Mouse (Mus musculus): ENCODE measurements around the gene Teddm2. TPM values are rescaled to one million over a fixed set of nuclear protein-coding genes. Genes with fewer than 3 reads are reported as not detected.
A peak's percentile ranks its signal among the peaks of the same experiment; 100 is the strongest.

The Teddm2 gene
- polyA plus RNA-seq, 1 experiment from 2014 or later: 1.1 TPM

DNA sequence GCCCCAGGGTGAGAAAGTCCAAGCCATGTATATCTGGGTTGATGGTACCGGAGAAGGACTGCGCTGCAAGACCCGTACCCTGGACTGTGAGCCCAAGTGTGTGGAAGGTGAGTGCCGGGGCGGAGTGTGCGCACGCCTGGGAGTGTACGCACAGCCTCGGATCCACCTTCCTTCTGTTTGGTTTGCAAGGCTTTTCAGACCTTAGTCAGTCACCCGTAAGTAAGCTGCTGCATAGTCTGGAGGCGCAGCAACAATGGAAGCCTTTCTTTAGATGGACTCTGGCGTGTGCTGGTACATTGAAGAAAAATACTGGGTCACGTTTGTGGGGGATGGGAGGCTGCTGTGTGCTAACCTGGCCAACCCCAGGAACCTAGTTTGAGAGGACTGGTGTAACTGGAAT, 3.0 kb upstream of the Teddm2 start:
- no peak for ATAC-seq (ENCODE audit: insufficient number of reproducible peaks, low FRiP score, low TSS enrichment, low read depth)
- Histone ChIP-seq H3K9me3 (replicated peaks) (no peaks in the 10 kb centered on the region), H3K4me3 (replicated peaks) (no peak overlapping the region), H3K4me2 (replicated peaks) (no peak overlapping the region), H3K27me3 (no peaks in the 10 kb centered on the region), H3K9ac (no peak overlapping the region), H3K36me3 (peaks cover 53% of the 10 kb centered on the region), H3K27ac (replicated peaks) (no peak overlapping the region), H3K4me1 (peaks cover 23% of the 10 kb centered on the region)
- WGBS: 85% methylated on average over 13 of the region's 13 CpGs

DNA sequence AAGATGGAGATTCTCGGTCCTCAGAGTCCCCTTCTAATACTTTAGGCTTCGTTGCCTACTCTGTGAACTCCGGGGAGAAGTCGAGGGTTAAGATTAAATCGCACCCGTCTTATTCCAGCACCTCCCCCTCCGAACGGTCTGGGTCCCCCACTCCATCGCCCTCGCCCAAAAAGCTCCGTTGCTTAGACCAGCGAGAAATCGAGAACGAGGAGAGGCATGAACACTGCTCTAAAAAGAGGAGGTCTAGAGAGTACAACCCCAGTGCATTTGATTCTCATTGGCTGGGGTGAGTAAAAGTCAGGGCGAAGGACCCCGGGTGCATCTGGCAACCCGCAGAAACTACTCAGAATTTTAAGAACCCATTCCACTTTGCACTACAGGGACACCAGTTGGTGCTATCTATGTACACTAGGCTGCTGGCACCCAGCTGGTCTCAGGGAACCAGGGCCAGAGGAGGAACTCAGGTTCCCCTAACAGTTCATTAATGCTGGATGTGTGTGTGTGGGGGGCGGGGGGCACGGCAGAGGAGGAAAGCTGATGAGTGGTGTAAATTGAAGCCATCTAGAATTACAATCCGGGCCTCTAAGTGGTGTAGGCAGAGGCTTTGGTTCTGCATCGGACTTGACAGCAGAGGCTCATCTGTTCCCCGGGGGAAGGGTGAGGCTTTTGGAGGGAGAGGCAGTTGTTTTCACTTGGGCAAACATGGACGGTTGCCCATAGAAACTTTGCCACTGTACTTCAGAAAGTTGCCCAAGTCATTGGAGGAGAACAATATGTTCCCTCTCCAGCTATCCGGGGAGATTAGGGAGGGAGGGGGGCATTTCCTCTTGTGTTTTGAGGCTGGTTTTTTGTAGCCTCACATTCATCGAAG, 1.1 kb upstream of the Teddm2 start:
- peak overlapping the region; percentile 97 for H3K27ac ChIP-seq (replicated peaks)
- peak overlapping the region; percentile 79 for H3K4me2 ChIP-seq (replicated peaks)
- no peak for ATAC-seq (ENCODE audit: insufficient number of reproducible peaks, low FRiP score, low TSS enrichment, low read depth)
- peak overlapping the region; percentile 85 for H3K4me3 ChIP-seq (replicated peaks)
- peaks cover 34% of the 10 kb centered on the region for H3K36me3 ChIP-seq
- H3K4me1 ChIP-seq: peaks cover 23% of the 10 kb centered on the region
- H3K9me3 ChIP-seq (replicated peaks): no peaks in the 10 kb centered on the region
- WGBS: 1% methylated on average over 25 of the region's 25 CpGs
- no peaks in the 10 kb centered on the region for H3K27me3 ChIP-seq
- H3K9ac ChIP-seq: peak overlapping the region; percentile 77

DNA sequence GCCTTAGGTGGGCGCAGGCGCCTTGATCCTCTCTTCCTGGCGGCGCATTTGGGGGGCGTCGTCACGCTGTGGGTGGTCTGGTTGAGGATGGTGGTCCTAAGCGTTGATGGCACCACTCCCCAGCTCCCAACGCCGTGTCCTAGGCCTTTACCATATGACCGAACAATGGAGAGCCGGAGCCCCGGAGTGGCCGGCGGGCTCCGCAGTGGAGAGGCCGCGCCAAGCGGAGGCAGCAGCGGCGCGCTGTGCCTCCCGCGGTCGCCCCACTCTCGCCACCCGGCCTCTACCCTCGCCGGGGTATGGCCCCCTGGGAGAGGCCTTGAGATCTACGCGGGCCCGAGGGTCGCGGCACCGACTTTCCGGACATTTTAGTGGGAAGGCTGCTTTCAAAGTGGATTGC, 353 bp upstream of the Teddm2 start:
- Histone ChIP-seq H3K27ac (replicated peaks) (peak overlapping the region; percentile 97), H3K4me2 (replicated peaks) (peak overlapping the region; percentile 79), H3K4me1 (peaks cover 23% of the 10 kb centered on the region), H3K9me3 (replicated peaks) (no peaks in the 10 kb centered on the region), H3K27me3 (no peaks in the 10 kb centered on the region), H3K36me3 (peaks cover 28% of the 10 kb centered on the region), H3K4me3 (replicated peaks) (peak overlapping the region; percentile 85), H3K9ac (peak overlapping the region; percentile 77)
- ATAC-seq (ENCODE audit: insufficient number of reproducible peaks, low FRiP score, low TSS enrichment, low read depth): peak; percentile 16; the same call in 1 of the 2 replicates
- WGBS: under 1% methylated on average over 36 of the region's 36 CpGs

DNA sequence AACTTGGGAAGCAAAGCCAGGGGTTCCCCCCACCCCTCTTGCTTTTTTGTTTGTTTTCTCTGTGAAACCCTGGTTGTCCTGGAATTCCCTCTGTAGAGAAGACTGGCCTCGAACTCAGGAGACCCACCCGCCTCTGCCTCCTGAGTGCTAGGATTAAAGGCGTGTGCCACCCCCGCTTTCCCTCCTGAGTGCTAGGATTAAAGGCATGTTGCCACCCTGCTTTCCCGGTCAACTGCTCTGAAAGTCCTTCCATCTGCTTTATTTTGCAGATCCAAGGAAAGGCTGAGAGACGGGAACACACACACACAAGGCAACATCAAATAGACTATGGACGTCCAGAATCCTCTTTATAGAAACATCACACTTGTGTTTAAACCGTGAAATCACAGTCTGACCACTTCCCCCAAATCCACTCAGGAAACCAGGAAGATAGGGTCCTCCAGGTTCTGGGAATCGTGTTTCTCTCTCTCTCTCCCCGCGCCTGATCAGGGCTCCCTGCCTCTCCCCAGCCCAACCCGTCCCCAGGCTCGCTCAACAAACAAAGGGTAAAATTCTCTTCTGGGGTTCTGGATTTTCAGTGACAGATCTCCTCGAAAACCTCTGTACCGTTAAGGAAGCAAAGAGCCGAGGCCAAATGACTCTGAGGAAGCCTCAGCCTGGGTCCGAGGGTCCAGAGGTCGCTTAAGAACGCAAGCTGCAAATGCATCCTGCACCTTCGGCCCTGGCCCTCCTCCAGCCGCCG, 868 bp downstream of the Teddm2 start:
- Histone ChIP-seq H3K27me3 (no peaks in the 10 kb centered on the region), H3K9ac (peak overlapping the region; percentile 33; the same call in 1 of the 2 replicates), H3K27ac (replicated peaks) (peak overlapping the region; percentile 97), H3K4me1 (peaks cover 26% of the 10 kb centered on the region), H3K9me3 (replicated peaks) (no peaks in the 10 kb centered on the region), H3K36me3 (peaks cover 16% of the 10 kb centered on the region; the same call in 1 of the 2 replicates), H3K4me2 (replicated peaks) (peak overlapping the region; percentile 79), H3K4me3 (replicated peaks) (peak overlapping the region; percentile 85)
- WGBS: 14% methylated on average over 22 of the region's 22 CpGs
- ATAC-seq (ENCODE audit: insufficient number of reproducible peaks, low FRiP score, low TSS enrichment, low read depth): 0 out of 2 replicates have a peak, but pooled peaks have one; percentile 11

DNA sequence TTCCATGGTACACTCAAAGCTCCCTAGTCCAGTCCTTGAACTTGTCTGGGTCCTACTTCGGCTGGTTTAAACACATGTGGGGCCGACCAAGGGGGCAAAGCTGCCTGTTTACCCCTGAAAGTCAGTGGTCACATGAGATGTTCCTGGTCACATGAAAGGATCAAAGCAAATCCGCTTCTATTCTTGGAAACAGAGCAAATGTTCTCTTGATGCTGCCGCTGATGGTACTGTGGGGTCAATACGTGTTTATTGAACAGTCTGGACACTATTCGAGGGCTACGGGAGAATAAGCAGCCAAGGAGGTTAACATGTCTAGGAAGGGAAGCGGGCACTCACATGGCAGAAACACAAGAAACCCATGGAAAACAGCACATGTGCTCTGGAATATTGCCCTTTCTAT, 2.8 kb downstream of the Teddm2 start:
- ATAC-seq (ENCODE audit: insufficient number of reproducible peaks, low FRiP score, low TSS enrichment, low read depth): no peak
- Histone ChIP-seq H3K4me1 (peaks cover 21% of the 10 kb centered on the region), H3K27me3 (no peaks in the 10 kb centered on the region), H3K9ac (no peak overlapping the region), H3K4me2 (replicated peaks) (no peak overlapping the region), H3K9me3 (replicated peaks) (no peaks in the 10 kb centered on the region), H3K4me3 (replicated peaks) (no peak overlapping the region), H3K36me3 (no peaks in the 10 kb centered on the region), H3K27ac (replicated peaks) (no peak overlapping the region)
- WGBS: 89% methylated on average over 8 of the region's 8 CpGs

- H3K4me3 ChIP-seq (replicated peaks): no peak overlapping the region
- no peak overlapping the region for H3K4me2 ChIP-seq (replicated peaks)
- H3K4me1 ChIP-seq: peaks cover 10% of the 10 kb centered on the region
- ATAC-seq (ENCODE audit: insufficient number of reproducible peaks, low FRiP score, low TSS enrichment, low read depth): no peak
- 35% methylated on average over 5 of the region's 5 CpGs for WGBS
- 0 out of 2 replicates have a peak, but pooled peaks cover 3% of the 10 kb centered on the region for H3K27me3 ChIP-seq
- H3K9me3 ChIP-seq (replicated peaks): no peaks in the 10 kb centered on the region
- no peak overlapping the region for H3K9ac ChIP-seq
- no peak overlapping the region for H3K27ac ChIP-seq (replicated peaks)
- no peaks in the 10 kb centered on the region for H3K36me3 ChIP-seq
These were observed 5.0 kb downstream of the Teddm2 start for GRCm38 (mm10) chr1:153894979-153895378.

DNA sequence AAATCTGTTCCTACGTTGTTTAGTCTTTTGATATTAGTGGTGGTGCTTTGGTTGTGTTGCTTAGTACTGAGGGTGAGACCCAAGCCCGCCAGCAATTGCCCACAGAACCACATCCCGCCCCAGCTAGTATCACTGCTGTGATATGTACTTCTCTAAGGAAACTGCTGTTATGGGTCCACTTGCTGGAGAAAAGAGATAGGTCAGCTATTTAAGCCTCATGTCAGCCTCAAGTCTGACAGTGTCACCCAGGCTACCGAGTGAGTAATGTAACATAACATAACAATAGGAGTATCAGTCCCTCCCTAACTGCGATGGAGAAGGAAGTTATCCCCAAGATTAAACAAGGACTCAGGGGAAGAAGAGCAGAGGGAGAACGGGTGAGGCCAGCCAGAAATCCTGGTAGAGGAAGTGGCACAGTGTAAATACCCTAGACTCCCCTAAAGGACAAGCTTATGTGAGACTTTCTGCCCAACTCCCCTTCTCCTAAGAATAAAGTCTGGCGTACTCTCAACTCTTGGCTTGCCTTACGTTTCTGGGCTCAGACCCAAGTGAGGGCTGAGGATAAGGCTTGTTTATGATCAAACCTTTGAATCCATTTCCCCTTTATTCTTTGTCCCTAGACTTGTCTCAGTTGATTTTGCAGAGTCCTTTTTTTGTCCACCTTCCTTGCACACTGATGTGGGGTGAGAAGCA, 5.7 kb downstream of the Teddm2 start:
- H3K27ac ChIP-seq (replicated peaks): no peak overlapping the region

DNA sequence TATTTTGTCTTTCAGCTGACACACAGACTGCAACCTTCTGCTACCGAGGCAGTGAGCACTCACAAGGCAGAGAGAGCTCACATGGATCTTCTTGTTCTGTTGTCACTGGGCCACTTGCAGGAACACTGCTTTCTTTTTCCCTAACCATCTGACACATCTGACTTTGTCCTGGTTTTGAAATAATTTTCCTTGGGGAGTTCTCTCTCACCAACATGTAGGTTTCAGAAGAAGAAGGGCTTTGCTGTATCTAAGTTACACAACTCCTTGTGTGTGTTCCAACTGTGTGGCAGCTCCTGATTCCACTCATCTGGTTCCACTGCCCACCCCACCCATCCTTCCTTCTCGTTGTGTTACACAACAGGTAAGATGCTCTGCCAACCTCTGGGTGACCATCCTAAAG, 6.3 kb downstream of the Teddm2 start:
- no peak overlapping the region for H3K27ac ChIP-seq (replicated peaks)
- 0 out of 2 replicates have a peak, but pooled peaks cover 3% of the 10 kb centered on the region for H3K27me3 ChIP-seq
- ATAC-seq (ENCODE audit: insufficient number of reproducible peaks, low FRiP score, low TSS enrichment, low read depth): no peak
- no peaks in the 10 kb centered on the region for H3K36me3 ChIP-seq
- peaks cover 4% of the 10 kb centered on the region for H3K4me1 ChIP-seq
- H3K4me3 ChIP-seq (replicated peaks): no peak overlapping the region
- H3K4me2 ChIP-seq (replicated peaks): no peak overlapping the region
- no peaks in the 10 kb centered on the region for H3K9me3 ChIP-seq (replicated peaks)
- WGBS: 56% methylated on average over 2 of the region's 2 CpGs
- no peak overlapping the region for H3K9ac ChIP-seq

More for the DNA sequence above, 5.7 kb downstream of the Teddm2 start:
- no peak overlapping the region for H3K4me2 ChIP-seq (replicated peaks)
- no peak for ATAC-seq (ENCODE audit: insufficient number of reproducible peaks, low FRiP score, low TSS enrichment, low read depth)
- no peaks in the 10 kb centered on the region for H3K36me3 ChIP-seq
- no peak overlapping the region for H3K4me3 ChIP-seq (replicated peaks)
- WGBS: 51% methylated on average over 8 of the region's 8 CpGs
- no peaks in the 10 kb centered on the region for H3K9me3 ChIP-seq (replicated peaks)
- peaks cover 10% of the 10 kb centered on the region for H3K4me1 ChIP-seq
- H3K9ac ChIP-seq: no peak overlapping the region
- H3K27me3 ChIP-seq: 0 out of 2 replicates have a peak, but pooled peaks cover 3% of the 10 kb centered on the region

GRCm38 (mm10) chr1:153891442-153891841, 8.6 kb downstream of the Teddm2 start, which contains the start of gene Teddm1a:
TSS of gene Teddm1a (plus strand) at chr1:153891742.
- H3K36me3 ChIP-seq: no peaks in the 10 kb centered on the region
- no peak within 1 kb of the TSS for H3K4me3 ChIP-seq (replicated peaks)
- peaks cover 5% of the 10 kb centered on the region for H3K4me1 ChIP-seq
- H3K27me3 ChIP-seq: 0 out of 2 replicates have a peak, but pooled peaks cover 3% of the 10 kb centered on the region
- H3K9me3 ChIP-seq (replicated peaks): no peaks in the 10 kb centered on the region
- H3K4me2 ChIP-seq (replicated peaks): no peak within 1 kb of the TSS
- no peak within 1 kb of the TSS for H3K27ac ChIP-seq (replicated peaks)
- 51% methylated on average over 4 of the region's 4 CpGs for WGBS
- no peak within 1 kb of the TSS for H3K9ac ChIP-seq
- ATAC-seq (ENCODE audit: insufficient number of reproducible peaks, low FRiP score, low TSS enrichment, low read depth): no peak

DNA sequence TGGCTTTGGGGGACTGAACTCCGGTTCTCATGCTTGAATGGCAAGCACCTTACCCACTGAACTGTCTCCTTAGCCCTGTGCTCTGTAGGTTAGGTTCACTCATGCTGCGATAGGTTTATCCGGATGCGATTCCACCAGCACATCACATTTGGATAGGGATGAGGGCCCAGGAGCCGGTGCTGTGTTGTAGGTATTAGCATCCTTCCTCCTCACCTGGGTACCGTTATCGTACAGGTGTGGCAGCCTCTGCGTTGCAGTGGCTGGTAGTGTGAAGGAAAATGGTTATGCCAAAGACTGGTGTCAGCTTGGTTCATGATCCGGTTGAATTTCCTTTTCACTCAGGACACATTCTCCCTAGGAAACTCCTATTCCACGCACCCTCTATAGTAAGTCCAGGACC, 9.9 kb downstream of the Teddm2 start:
- Histone ChIP-seq H3K4me2 (replicated peaks) (no peak overlapping the region), H3K27ac (replicated peaks) (no peak overlapping the region)
- WGBS: 91% methylated on average over 10 of the region's 10 CpGs

More for the DNA sequence above, 9.9 kb downstream of the Teddm2 start:
- Histone ChIP-seq H3K27me3 (0 out of 2 replicates have a peak, but pooled peaks cover 3% of the 10 kb centered on the region), H3K9me3 (replicated peaks) (no peaks in the 10 kb centered on the region), H3K4me3 (replicated peaks) (no peak overlapping the region), H3K4me1 (peaks cover 8% of the 10 kb centered on the region), H3K36me3 (no peaks in the 10 kb centered on the region), H3K9ac (no peak overlapping the region)
- ATAC-seq (ENCODE audit: insufficient number of reproducible peaks, low FRiP score, low TSS enrichment, low read depth): no peak

Data from embryonic facial prominence, embryonic 15.5 days (tissue).